11 mouse cellular contexts compared by ENCODE assay signal in genomic region chr14:21599446-21600173, GRCm38 (mm10).
DNase-seq lines count a peak whose midpoint lies in the region; ATAC-seq and TF ChIP-seq lines count a peak whose summit lies in the region.
"Had no signal": no experiment of that assay in that cellular context is flagged by ENCODE, and none has a peak within 500 bp of the region (broad histone marks: within the 10 kb centered on the region; RNA-seq: fewer than 3 reads in every experiment).

No protein-coding gene starts in this region.

- peaks cover 11% of the 10 kb centered on the region; the same call in 1 of the 2 replicates for H3K36me3 ChIP-seq in kidney, embryonic 15.5 days
- peaks cover 4% of the 10 kb centered on the region for H3K36me3 ChIP-seq in forebrain, embryonic 13.5 days (ENCODE audit: poor library complexity, severe bottlenecking)
- no peaks in the 10 kb centered on the region for H3K36me3 ChIP-seq in intestine, embryonic 14.5 days (ENCODE audit: control insufficient read depth, insufficient read depth, low read length)
- peaks cover 2% of the 10 kb centered on the region; the same call in 1 of the 2 replicates for H3K36me3 ChIP-seq in neural tube, embryonic 13.5 days

- H3K27ac ChIP-seq in kidney, embryonic 15.5 days = 0 out of 2 replicates have a peak overlapping the region, but pooled peaks have one; percentile 27
- H3K27ac ChIP-seq in forebrain, embryonic 13.5 days = peak overlapping the region; percentile 85
- H3K27ac ChIP-seq in intestine, embryonic 14.5 days (ENCODE audit: low read depth) = no peak overlapping the region
- peak overlapping the region; percentile 81 for H3K27ac ChIP-seq in neural tube, embryonic 13.5 days (replicated peaks)
- H3K27ac ChIP-seq: limb, embryonic 13.5 days had no signal

- H3K4me3 ChIP-seq in kidney, embryonic 15.5 days (replicated peaks) = no peak overlapping the region
- no peak overlapping the region for H3K4me3 ChIP-seq in forebrain, embryonic 13.5 days
- H3K4me3 ChIP-seq in intestine, embryonic 14.5 days (ENCODE audit: low read depth, low read length) = no peak overlapping the region
- no peak overlapping the region for H3K4me3 ChIP-seq in neural tube, embryonic 13.5 days
- no peak overlapping the region for H3K4me3 ChIP-seq in lung, adult 2 months (replicated peaks; ENCODE audit: extremely low read depth, low read depth, low read length)
- H3K4me3 ChIP-seq: limb, embryonic 13.5 days had no signal

- 47% methylated on average over 9 of the region's 9 CpGs for WGBS in kidney, embryonic 15.5 days
- WGBS in forebrain, embryonic 13.5 days = 6% methylated on average over 9 of the region's 9 CpGs
- 50% methylated on average over 9 of the region's 9 CpGs for WGBS in intestine, embryonic 14.5 days
- WGBS in neural tube, embryonic 13.5 days = 34% methylated on average over 9 of the region's 9 CpGs
- 69% methylated on average over 9 of the region's 9 CpGs for WGBS in lung, adult 2 months

- DNase-seq in kidney, postnatal 25 days = no peak
- DNase-seq in intestine, embryonic 14.5 days (ENCODE audit: low spot score) = peak; percentile 48
- no peak for DNase-seq in lung, adult 2 months
- no peak for DNase-seq in thymus, adult 18-20 months
- DNase-seq in gastrocnemius, postnatal 4 days (ENCODE audit: low spot score in 2 of 2) = no peak
- DNase-seq: heart, postnatal 4 days; lung, postnatal 36 days had no signal

- TF ChIP-seq POLR2A in lung, adult 2 months (IDR thresholded peaks at IDR 0.05; ENCODE audit: borderline replicate concordance, extremely low read depth, low read depth, low read length) = no peak

- TF ChIP-seq CTCF in lung, adult 2 months (IDR thresholded peaks at IDR 0.05; ENCODE audit: insufficient read depth, low read length) = no peak

- ATAC-seq in kidney, embryonic 15.5 days (replicated peaks; ENCODE audit: low FRiP score) = no peak
- ATAC-seq in forebrain, embryonic 13.5 days = peak; percentile 83; the same call in 1 of the 2 replicates
- no peak for ATAC-seq in intestine, embryonic 14.5 days (replicated peaks; ENCODE audit: low FRiP score, low TSS enrichment, low read depth)
- peak; percentile 60 for ATAC-seq in neural tube, embryonic 13.5 days (ENCODE audit: low read depth)

- H3K4me1 ChIP-seq in kidney, embryonic 15.5 days = peaks cover 27% of the 10 kb centered on the region
- H3K4me1 ChIP-seq in forebrain, embryonic 13.5 days = peaks cover 54% of the 10 kb centered on the region
- H3K4me1 ChIP-seq in intestine, embryonic 14.5 days (replicated peaks; ENCODE audit: control insufficient read depth, insufficient read depth, low read length) = peaks cover 13% of the 10 kb centered on the region; the same call in 1 of the 2 replicates
- peaks cover 36% of the 10 kb centered on the region for H3K4me1 ChIP-seq in neural tube, embryonic 13.5 days (replicated peaks)
- H3K4me1 ChIP-seq in lung, adult 2 months (ENCODE audit: control insufficient read depth, insufficient read depth, low read length) = no peaks in the 10 kb centered on the region

- H3K27me3 ChIP-seq in kidney, embryonic 15.5 days = no peaks in the 10 kb centered on the region
- no peaks in the 10 kb centered on the region for H3K27me3 ChIP-seq in forebrain, embryonic 13.5 days
- no peaks in the 10 kb centered on the region for H3K27me3 ChIP-seq in intestine, embryonic 14.5 days (replicated peaks; ENCODE audit: control insufficient read depth, insufficient read depth, low read length)
- no peaks in the 10 kb centered on the region for H3K27me3 ChIP-seq in neural tube, embryonic 13.5 days
- H3K27me3 ChIP-seq: limb, embryonic 13.5 days had no signal

- H3K4me2 ChIP-seq in kidney, embryonic 15.5 days = no peak overlapping the region
- H3K4me2 ChIP-seq in forebrain, embryonic 13.5 days = peak overlapping the region; percentile 2; the same call in 1 of the 2 replicates
- no peak overlapping the region for H3K4me2 ChIP-seq in intestine, embryonic 14.5 days (ENCODE audit: low read length)
- 0 out of 2 replicates have a peak overlapping the region, but pooled peaks have one; percentile 3 for H3K4me2 ChIP-seq in neural tube, embryonic 13.5 days
- H3K4me2 ChIP-seq: limb, embryonic 13.5 days had no signal

- H3K9me3 ChIP-seq in kidney, embryonic 15.5 days (replicated peaks) = no peaks in the 10 kb centered on the region
- H3K9me3 ChIP-seq in forebrain, embryonic 13.5 days (replicated peaks) = no peaks in the 10 kb centered on the region
- H3K9me3 ChIP-seq in intestine, embryonic 14.5 days (ENCODE audit: control insufficient read depth, low read length) = no peaks in the 10 kb centered on the region
- H3K9me3 ChIP-seq in neural tube, embryonic 13.5 days = no peaks in the 10 kb centered on the region

- no peak overlapping the region for H3K9ac ChIP-seq in kidney, embryonic 15.5 days
- no peak overlapping the region for H3K9ac ChIP-seq in forebrain, embryonic 13.5 days
- no peak overlapping the region for H3K9ac ChIP-seq in intestine, embryonic 14.5 days (ENCODE audit: low read length)
- H3K9ac ChIP-seq in neural tube, embryonic 13.5 days = no peak overlapping the region
- H3K9ac ChIP-seq: limb, embryonic 13.5 days had no signal

Comparison
In these comparisons a context has a peak if more than half of its experiments do, and no peak if none do; other contexts are left out.
1. ATAC-seq: peak in forebrain, embryonic 13.5 days (single experiment) and neural tube, embryonic 13.5 days (single experiment); none in kidney, embryonic 15.5 days (single experiment) and intestine, embryonic 14.5 days (single experiment).
2. H3K4me2 ChIP-seq: peak in forebrain, embryonic 13.5 days (single experiment) and neural tube, embryonic 13.5 days (single experiment); none in kidney, embryonic 15.5 days (single experiment) and intestine, embryonic 14.5 days (single experiment).